Mouse (Mus musculus) intestine, embryonic 16.5 days (tissue): ENCODE results near the gene Plekha1. TPM values are rescaled to one million over a fixed set of nuclear protein-coding genes. Genes with fewer than 3 reads are reported as not detected.

ENCODE experiments used
- ATAC-seq: fragments of 200-750 bp; cut with Nextera tagmentation; 2 replicates; pipeline ENCODE4 v1.8.0; 2017; ENCODE audit warnings: moderate TSS enrichment, moderate library complexity
- H3K27ac ChIP-seq: fragments of 300-500 bp; sonication (generic); 2 replicates; pipeline ENCODE4 v1.5.1; 2014; ENCODE audit warnings: mild to moderate bottlenecking, low read length
- H3K27me3 ChIP-seq: fragments of 300-500 bp; sonication (generic); replicated peaks from 2 replicates; pipeline ENCODE4 v1.6.1; 2014; ENCODE audit warnings: low read length, control low read depth, mixed read lengths; ENCODE audit not compliant: control insufficient read depth, insufficient read depth
- H3K36me3 ChIP-seq: fragments of 300-500 bp; sonication (generic); 2 replicates; pipeline ENCODE4 v1.6.1; 2014; ENCODE audit warnings: low read length, control low read depth; ENCODE audit not compliant: control insufficient read depth, insufficient read depth
- H3K4me1 ChIP-seq: fragments of 300-500 bp; sonication (generic); 2 replicates; pipeline ENCODE4 v1.6.1; 2014; ENCODE audit warnings: low read length, control low read depth, mixed read lengths; ENCODE audit not compliant: control insufficient read depth, insufficient read depth
- H3K4me2 ChIP-seq: fragments of 300-500 bp; sonication (generic); 2 replicates; pipeline ENCODE4 v1.6.1; 2014; ENCODE audit warnings: low read depth, low read length, control low read depth
- H3K4me3 ChIP-seq: fragments of 300-500 bp; sonication (generic); 2 replicates; pipeline ENCODE4 v1.5.1; 2014; ENCODE audit warnings: mild to moderate bottlenecking, low read length
- H3K9ac ChIP-seq: fragments of 300-500 bp; sonication (generic); 2 replicates; pipeline ENCODE4 v1.6.1; 2014; ENCODE audit warnings: low read depth, low read length
- H3K9me3 ChIP-seq: fragments of 300-500 bp; sonication (generic); 2 replicates; pipeline ENCODE4 v1.6.1; 2016; ENCODE audit warnings: low read length, control low read depth; ENCODE audit not compliant: control insufficient read depth
- WGBS: fragments of 180-500 bp; shearing (Covaris S2); extraction: QIAGEN DNeasy Blood & Tissue Kit; methylation state at CpG from one replicate; pipeline ENCODE4 v1.1.7; 2014; 5-methylcytosine and 5-hydroxymethylcytosine counted together
- polyA plus RNA-seq: library from polyadenylated mRNA; unstranded; fragments of >200 nt; fragmentation: Nextera tagmentation; extraction: Ambion mirVana; gene quantifications from 2 replicates; pipeline ENCODE4 v1.2.1, GENCODE M21; 2015

Gene Plekha1
- polyA plus RNA-seq, 1 experiment from 2014 or later: 39.0 TPM

GRCm38 (mm10) chr7:130940733-130941132, 75.2 kb downstream of the Plekha1 start:
- Histone ChIP-seq H3K9ac (no peak overlapping the region), H3K4me3 (no peak overlapping the region), H3K27me3 (peaks cover 31% of the 10 kb centered on the region), H3K4me1 (peaks cover 10% of the 10 kb centered on the region), H3K36me3 (no peaks in the 10 kb centered on the region), H3K4me2 (no peak overlapping the region), H3K27ac (no peak overlapping the region), H3K9me3 (no peaks in the 10 kb centered on the region)
- ATAC-seq: no peak
- WGBS: 52% methylated on average over 8 of the region's 8 CpGs

- Histone ChIP-seq H3K4me2 (no peak overlapping the region), H3K4me1 (no peaks in the 10 kb centered on the region), H3K36me3 (no peaks in the 10 kb centered on the region), H3K27ac (no peak overlapping the region), H3K9ac (no peak overlapping the region), H3K9me3 (no peaks in the 10 kb centered on the region), H3K27me3 (peaks cover 5% of the 10 kb centered on the region; the same call in 1 of the 2 replicates), H3K4me3 (no peak overlapping the region)
- whole genome bisulfite sequencing: 85% methylated on average over 9 of the region's 9 CpGs
- no peak for ATAC-seq
These were observed 77.8 kb downstream of the Plekha1 start for GRCm38 (mm10) chr7:130943280-130943895.

GRCm38 (mm10) chr7:130944766-130945475, 79.4 kb downstream of the Plekha1 start:
- ATAC-seq: no peak
- Histone ChIP-seq H3K27me3 (no peaks in the 10 kb centered on the region), H3K27ac (no peak overlapping the region), H3K4me3 (no peak overlapping the region), H3K9ac (no peak overlapping the region), H3K4me2 (no peak overlapping the region), H3K4me1 (0 out of 2 replicates have a peak, but pooled peaks cover 3% of the 10 kb centered on the region), H3K9me3 (no peaks in the 10 kb centered on the region), H3K36me3 (no peaks in the 10 kb centered on the region)
- WGBS: 86% methylated on average over 11 of the region's 11 CpGs

DNA sequence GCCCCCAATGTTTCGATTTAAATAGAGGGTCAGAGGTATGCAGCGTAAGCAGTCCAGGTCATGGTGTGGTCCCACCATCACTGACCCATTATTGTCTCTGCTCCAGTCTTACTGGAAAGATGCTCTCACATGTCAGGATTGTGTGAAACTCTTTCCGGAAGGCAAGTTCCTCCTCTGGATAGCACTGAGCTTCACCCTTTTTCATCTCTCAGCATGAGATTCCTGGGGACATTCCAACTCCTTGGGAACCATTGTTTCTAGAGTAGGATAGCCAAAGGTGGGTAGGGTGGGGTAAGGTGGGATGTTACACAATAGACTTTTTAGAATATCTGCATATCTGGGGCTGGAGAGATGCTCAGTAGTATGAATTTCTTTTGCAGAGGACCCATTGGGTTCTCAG, 80.2 kb downstream of the Plekha1 start:
- no peaks in the 10 kb centered on the region for H3K27me3 ChIP-seq
- H3K27ac ChIP-seq: no peak overlapping the region
- no peak for ATAC-seq
- H3K9me3 ChIP-seq: no peaks in the 10 kb centered on the region
- no peak overlapping the region for H3K4me3 ChIP-seq
- no peaks in the 10 kb centered on the region for H3K36me3 ChIP-seq
- H3K9ac ChIP-seq: no peak overlapping the region
- no peak overlapping the region for H3K4me2 ChIP-seq
- H3K4me1 ChIP-seq: 0 out of 2 replicates have a peak, but pooled peaks cover 3% of the 10 kb centered on the region
- WGBS: 92% methylated on average over 3 of the region's 3 CpGs

DNA sequence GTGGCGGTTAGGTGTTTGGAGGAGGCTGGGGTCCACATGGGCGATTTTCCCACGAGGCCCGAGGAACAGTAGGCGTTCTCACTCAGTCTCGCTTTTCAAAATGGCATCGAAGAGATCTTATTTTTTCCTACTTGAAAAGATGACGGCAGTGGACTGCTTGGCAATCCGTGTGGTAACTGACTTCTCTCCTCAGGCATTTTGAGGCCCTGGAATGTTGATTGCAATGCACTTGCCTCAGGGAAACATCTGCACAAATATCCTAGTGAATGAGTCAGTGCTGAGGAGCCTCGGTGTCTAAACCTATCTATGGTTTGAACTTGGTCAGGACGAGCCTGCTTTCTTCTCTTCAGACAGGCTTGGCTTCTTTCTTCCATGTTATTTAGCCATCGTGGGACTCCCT, 80.7 kb downstream of the Plekha1 start:
- H3K4me2 ChIP-seq: no peak overlapping the region
- 85% methylated on average over 12 of the region's 12 CpGs for WGBS
- H3K4me3 ChIP-seq: no peak overlapping the region
- ATAC-seq: no peak
- no peaks in the 10 kb centered on the region for H3K9me3 ChIP-seq
- 0 out of 2 replicates have a peak, but pooled peaks cover 3% of the 10 kb centered on the region for H3K4me1 ChIP-seq
- no peak overlapping the region for H3K27ac ChIP-seq
- no peaks in the 10 kb centered on the region for H3K36me3 ChIP-seq
- H3K9ac ChIP-seq: no peak overlapping the region
- H3K27me3 ChIP-seq: no peaks in the 10 kb centered on the region

- no peak overlapping the region for H3K9ac ChIP-seq
- no peak overlapping the region for H3K4me3 ChIP-seq
- WGBS: 59% methylated on average over 5 of the region's 5 CpGs
- H3K4me1 ChIP-seq: 0 out of 2 replicates have a peak, but pooled peaks cover 3% of the 10 kb centered on the region
- H3K27me3 ChIP-seq: no peaks in the 10 kb centered on the region
- no peak overlapping the region for H3K27ac ChIP-seq
- H3K9me3 ChIP-seq: no peaks in the 10 kb centered on the region
- ATAC-seq: no peak
- H3K36me3 ChIP-seq: no peaks in the 10 kb centered on the region
- H3K4me2 ChIP-seq: no peak overlapping the region
These were observed 83.1 kb downstream of the Plekha1 start for GRCm38 (mm10) chr7:130948563-130949208.

DNA sequence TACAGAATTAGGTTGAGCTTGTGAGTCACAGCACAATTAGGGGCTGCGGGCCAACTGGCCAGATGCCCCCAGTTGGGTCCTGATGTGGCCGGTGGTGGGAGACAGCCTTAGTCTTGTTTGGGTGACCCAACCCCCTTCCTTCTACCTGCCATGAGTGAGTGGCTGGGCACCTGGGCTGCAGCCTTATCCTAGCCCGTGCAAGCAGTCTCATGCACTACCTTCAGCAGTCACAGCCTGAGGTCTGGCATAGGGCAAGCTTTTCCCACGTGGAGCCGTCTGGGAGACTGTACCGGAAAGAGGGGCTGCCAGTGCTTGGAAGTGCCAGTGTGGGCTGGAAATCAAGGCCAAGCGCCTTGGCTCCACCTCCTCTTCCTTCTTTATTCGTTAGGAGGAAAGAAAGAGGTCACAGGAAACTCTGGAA, 83.8 kb downstream of the Plekha1 start:
- ATAC-seq: no peak; the same call in 1 of the 2 replicates

GRCm38 (mm10) chr7:130950482-130950881, 84.9 kb downstream of the Plekha1 start:
- H3K27me3 ChIP-seq: no peaks in the 10 kb centered on the region
- H3K27ac ChIP-seq: no peak overlapping the region
- no peaks in the 10 kb centered on the region for H3K36me3 ChIP-seq
- 88% methylated on average over 7 of the region's 7 CpGs for WGBS
- no peak overlapping the region for H3K9ac ChIP-seq
- H3K4me1 ChIP-seq: 0 out of 2 replicates have a peak, but pooled peaks cover 3% of the 10 kb centered on the region
- no peak overlapping the region for H3K4me3 ChIP-seq
- no peak overlapping the region for H3K4me2 ChIP-seq
- H3K9me3 ChIP-seq: no peaks in the 10 kb centered on the region
- ATAC-seq: no peak

More for the DNA sequence above, 83.8 kb downstream of the Plekha1 start:
- Histone ChIP-seq H3K4me2 (no peak overlapping the region), H3K9me3 (no peaks in the 10 kb centered on the region), H3K4me1 (0 out of 2 replicates have a peak, but pooled peaks cover 3% of the 10 kb centered on the region), H3K27me3 (no peaks in the 10 kb centered on the region), H3K9ac (no peak overlapping the region), H3K36me3 (no peaks in the 10 kb centered on the region), H3K27ac (no peak overlapping the region), H3K4me3 (no peak overlapping the region)
- WGBS: 44% methylated on average over 8 of the region's 8 CpGs

DNA sequence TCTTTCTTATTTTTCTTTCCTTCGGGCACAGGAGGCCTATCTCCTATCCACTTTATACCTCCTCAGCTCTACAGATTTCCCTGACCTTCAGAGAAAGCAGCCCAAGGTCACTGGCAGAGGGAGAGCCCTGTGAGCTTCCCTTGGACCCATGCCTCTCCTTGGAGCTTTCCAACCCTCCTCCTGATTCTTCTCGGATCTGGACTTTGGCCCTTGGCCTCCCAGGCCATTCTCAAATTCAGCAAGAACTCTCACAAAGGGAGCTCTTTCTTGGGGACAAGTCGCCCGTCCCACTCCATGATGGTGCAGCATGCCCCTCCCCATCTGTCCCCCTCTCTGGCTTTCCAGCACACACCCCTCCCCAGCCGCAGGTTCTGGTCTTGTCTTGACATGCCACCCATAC, 85.4 kb downstream of the Plekha1 start:
- WGBS: 88% methylated on average over 5 of the region's 5 CpGs

More for the DNA sequence above, 85.4 kb downstream of the Plekha1 start:
- H3K27me3 ChIP-seq: no peaks in the 10 kb centered on the region
- no peak overlapping the region for H3K9ac ChIP-seq
- no peaks in the 10 kb centered on the region for H3K36me3 ChIP-seq
- no peaks in the 10 kb centered on the region for H3K9me3 ChIP-seq
- no peak for ATAC-seq
- H3K4me3 ChIP-seq: no peak overlapping the region
- no peak overlapping the region for H3K27ac ChIP-seq
- H3K4me1 ChIP-seq: 0 out of 2 replicates have a peak, but pooled peaks cover 3% of the 10 kb centered on the region
- H3K4me2 ChIP-seq: no peak overlapping the region
